Mouse (Mus musculus): ENCODE data around the gene Dpm2. TPM values are rescaled to one million over a fixed set of nuclear protein-coding genes. Genes with fewer than 3 reads are reported as not detected.

The Dpm2 gene
- polyA plus RNA-seq, 1 experiment from 2014 or later: 150 TPM

GRCm38 (mm10) chr2:32541333-32541908 is 29.2 kb upstream of the Dpm2 start:
- Histone ChIP-seq H3K4me2 (ENCODE audit: low read length) (no peak overlapping the region), H3K27ac (ENCODE audit: low read depth, low read length) (no peak overlapping the region), H3K36me3 (ENCODE audit: control insufficient read depth, insufficient read depth, low read length) (no peaks in the 10 kb centered on the region), H3K4me1 (ENCODE audit: control insufficient read depth, insufficient read depth, low read depth, low read length) (peaks cover 39% of the 10 kb centered on the region), H3K4me3 (ENCODE audit: low read length) (no peak overlapping the region), H3K27me3 (replicated peaks; ENCODE audit: control insufficient read depth, insufficient read depth, low read length) (no peaks in the 10 kb centered on the region), H3K9me3 (ENCODE audit: control insufficient read depth, low read length) (no peaks in the 10 kb centered on the region), H3K9ac (ENCODE audit: low read depth, low read length) (no peak overlapping the region)
- 91% methylated on average over 2 of the region's 2 CpGs for WGBS
- ATAC-seq: no peak

GRCm38 (mm10) chr2:32541986-32542573 is 28.6 kb upstream of the Dpm2 start:
- Histone ChIP-seq H3K9ac (ENCODE audit: low read depth, low read length) (no peak overlapping the region), H3K4me1 (ENCODE audit: control insufficient read depth, insufficient read depth, low read depth, low read length) (peaks cover 33% of the 10 kb centered on the region), H3K27ac (ENCODE audit: low read depth, low read length) (no peak overlapping the region), H3K36me3 (ENCODE audit: control insufficient read depth, insufficient read depth, low read length) (no peaks in the 10 kb centered on the region), H3K4me2 (ENCODE audit: low read length) (no peak overlapping the region), H3K4me3 (ENCODE audit: low read length) (no peak overlapping the region), H3K27me3 (replicated peaks; ENCODE audit: control insufficient read depth, insufficient read depth, low read length) (no peaks in the 10 kb centered on the region), H3K9me3 (ENCODE audit: control insufficient read depth, low read length) (no peaks in the 10 kb centered on the region)
- WGBS: 91% methylated on average over 4 of the region's 4 CpGs
- no peak for ATAC-seq

- no peaks in the 10 kb centered on the region for H3K27me3 ChIP-seq (replicated peaks; ENCODE audit: control insufficient read depth, insufficient read depth, low read length)
Measured at GRCm38 (mm10) chr2:32543031-32543449, 27.6 kb upstream of the Dpm2 start.

GRCm38 (mm10) chr2:32546951-32547350 is 23.7 kb upstream of the Dpm2 start:
- no peak for ATAC-seq
- Histone ChIP-seq H3K9ac (ENCODE audit: low read depth, low read length) (no peak overlapping the region), H3K4me3 (ENCODE audit: low read length) (no peak overlapping the region), H3K27ac (ENCODE audit: low read depth, low read length) (no peak overlapping the region), H3K4me1 (ENCODE audit: control insufficient read depth, insufficient read depth, low read depth, low read length) (peaks cover 11% of the 10 kb centered on the region; the same call in 1 of the 2 replicates), H3K9me3 (ENCODE audit: control insufficient read depth, low read length) (no peaks in the 10 kb centered on the region), H3K4me2 (ENCODE audit: low read length) (no peak overlapping the region), H3K27me3 (replicated peaks; ENCODE audit: control insufficient read depth, insufficient read depth, low read length) (no peaks in the 10 kb centered on the region), H3K36me3 (ENCODE audit: control insufficient read depth, insufficient read depth, low read length) (no peaks in the 10 kb centered on the region)
- 84% methylated on average over 1 of the region's 1 CpGs for WGBS

More at GRCm38 (mm10) chr2:32543031-32543449, 27.6 kb upstream of the Dpm2 start:
- H3K9me3 ChIP-seq (ENCODE audit: control insufficient read depth, low read length): no peaks in the 10 kb centered on the region
- H3K4me2 ChIP-seq (ENCODE audit: low read length): no peak overlapping the region
- no peak overlapping the region for H3K27ac ChIP-seq (ENCODE audit: low read depth, low read length)
- H3K4me3 ChIP-seq (ENCODE audit: low read length): no peak overlapping the region
- H3K4me1 ChIP-seq (ENCODE audit: control insufficient read depth, insufficient read depth, low read depth, low read length): peaks cover 23% of the 10 kb centered on the region
- no peak overlapping the region for H3K9ac ChIP-seq (ENCODE audit: low read depth, low read length)
- 54% methylated on average over 3 of the region's 3 CpGs for WGBS
- no peaks in the 10 kb centered on the region for H3K36me3 ChIP-seq (ENCODE audit: control insufficient read depth, insufficient read depth, low read length)
- ATAC-seq: no peak

- Histone ChIP-seq H3K36me3 (ENCODE audit: control insufficient read depth, insufficient read depth, low read length) (no peaks in the 10 kb centered on the region), H3K27me3 (replicated peaks; ENCODE audit: control insufficient read depth, insufficient read depth, low read length) (no peaks in the 10 kb centered on the region), H3K9me3 (ENCODE audit: control insufficient read depth, low read length) (no peaks in the 10 kb centered on the region), H3K4me2 (ENCODE audit: low read length) (no peak overlapping the region), H3K4me1 (ENCODE audit: control insufficient read depth, insufficient read depth, low read depth, low read length) (peaks cover 11% of the 10 kb centered on the region; the same call in 1 of the 2 replicates), H3K4me3 (ENCODE audit: low read length) (no peak overlapping the region), H3K27ac (ENCODE audit: low read depth, low read length) (no peak overlapping the region), H3K9ac (ENCODE audit: low read depth, low read length) (no peak overlapping the region)
- ATAC-seq: no peak
- WGBS: 91% methylated on average over 5 of the region's 5 CpGs
Measured at GRCm38 (mm10) chr2:32547380-32547779, 23.3 kb upstream of the Dpm2 start.

GRCm38 (mm10) chr2:32547964-32548739 is 22.5 kb upstream of the Dpm2 start:
- ATAC-seq: no peak
- no peaks in the 10 kb centered on the region for H3K9me3 ChIP-seq (ENCODE audit: control insufficient read depth, low read length)
- no peak overlapping the region for H3K9ac ChIP-seq (ENCODE audit: low read depth, low read length)
- no peaks in the 10 kb centered on the region for H3K36me3 ChIP-seq (ENCODE audit: control insufficient read depth, insufficient read depth, low read length)
- no peaks in the 10 kb centered on the region for H3K27me3 ChIP-seq (replicated peaks; ENCODE audit: control insufficient read depth, insufficient read depth, low read length)
- H3K4me3 ChIP-seq (ENCODE audit: low read length): no peak overlapping the region
- no peak overlapping the region for H3K27ac ChIP-seq (ENCODE audit: low read depth, low read length)
- 90% methylated on average over 7 of the region's 7 CpGs for WGBS
- H3K4me2 ChIP-seq (ENCODE audit: low read length): no peak overlapping the region
- peaks cover 5% of the 10 kb centered on the region; the same call in 1 of the 2 replicates for H3K4me1 ChIP-seq (ENCODE audit: control insufficient read depth, insufficient read depth, low read depth, low read length)

- Histone ChIP-seq H3K4me1 (ENCODE audit: control insufficient read depth, insufficient read depth, low read depth, low read length) (peaks cover 5% of the 10 kb centered on the region; the same call in 1 of the 2 replicates), H3K4me2 (ENCODE audit: low read length) (no peak overlapping the region), H3K4me3 (ENCODE audit: low read length) (no peak overlapping the region), H3K9me3 (ENCODE audit: control insufficient read depth, low read length) (no peaks in the 10 kb centered on the region), H3K9ac (ENCODE audit: low read depth, low read length) (no peak overlapping the region), H3K27me3 (replicated peaks; ENCODE audit: control insufficient read depth, insufficient read depth, low read length) (no peaks in the 10 kb centered on the region), H3K36me3 (ENCODE audit: control insufficient read depth, insufficient read depth, low read length) (no peaks in the 10 kb centered on the region), H3K27ac (ENCODE audit: low read depth, low read length) (no peak overlapping the region)
- WGBS: 89% methylated on average over 9 of the region's 9 CpGs
- ATAC-seq: no peak
Measured at GRCm38 (mm10) chr2:32549171-32549570, 21.5 kb upstream of the Dpm2 start.

GRCm38 (mm10) chr2:32549764-32550163 is 20.9 kb upstream of the Dpm2 start:
- Histone ChIP-seq H3K9ac (ENCODE audit: low read depth, low read length) (no peak overlapping the region), H3K4me1 (ENCODE audit: control insufficient read depth, insufficient read depth, low read depth, low read length) (peaks cover 5% of the 10 kb centered on the region; the same call in 1 of the 2 replicates), H3K27ac (ENCODE audit: low read depth, low read length) (no peak overlapping the region), H3K9me3 (ENCODE audit: control insufficient read depth, low read length) (no peaks in the 10 kb centered on the region), H3K36me3 (ENCODE audit: control insufficient read depth, insufficient read depth, low read length) (no peaks in the 10 kb centered on the region), H3K27me3 (replicated peaks; ENCODE audit: control insufficient read depth, insufficient read depth, low read length) (no peaks in the 10 kb centered on the region), H3K4me2 (ENCODE audit: low read length) (no peak overlapping the region), H3K4me3 (ENCODE audit: low read length) (no peak overlapping the region)
- 56% methylated on average over 6 of the region's 6 CpGs for WGBS
- ATAC-seq: no peak

- Histone ChIP-seq H3K9me3 (ENCODE audit: control insufficient read depth, low read length) (no peaks in the 10 kb centered on the region), H3K9ac (ENCODE audit: low read depth, low read length) (no peak overlapping the region), H3K27ac (ENCODE audit: low read depth, low read length) (no peak overlapping the region), H3K4me1 (ENCODE audit: control insufficient read depth, insufficient read depth, low read depth, low read length) (peaks cover 6% of the 10 kb centered on the region; the same call in 1 of the 2 replicates), H3K36me3 (ENCODE audit: control insufficient read depth, insufficient read depth, low read length) (no peaks in the 10 kb centered on the region), H3K4me3 (ENCODE audit: low read length) (no peak overlapping the region), H3K27me3 (replicated peaks; ENCODE audit: control insufficient read depth, insufficient read depth, low read length) (no peaks in the 10 kb centered on the region), H3K4me2 (ENCODE audit: low read length) (no peak overlapping the region)
- 88% methylated on average over 5 of the region's 5 CpGs for WGBS
- ATAC-seq: no peak
Measured at GRCm38 (mm10) chr2:32551236-32551635, 19.4 kb upstream of the Dpm2 start.
